Mouse (Mus musculus): ENCODE data around the gene Zbtb7b. TPM values are rescaled to one million over a fixed set of nuclear protein-coding genes. Genes with fewer than 3 reads are reported as not detected.

Gene Zbtb7b
- polyA plus RNA-seq, 1 experiment from 2014 or later = 0.69 TPM

- H3K27me3 ChIP-seq (ENCODE audit: poor library complexity, severe bottlenecking) = peaks cover 23% of the 10 kb centered on the region
- no peak for DNase-seq (ENCODE audit: extremely low spot score, low spot score)
- whole genome bisulfite sequencing = 86% methylated on average over 5 of the region's 5 CpGs
- no peaks in the 10 kb centered on the region for H3K9me3 ChIP-seq
- no peak overlapping the region for H3K4me3 ChIP-seq
- H3K4me1 ChIP-seq = peaks cover 56% of the 10 kb centered on the region
- no peak overlapping the region for H3K27ac ChIP-seq
- peaks cover 14% of the 10 kb centered on the region for H3K36me3 ChIP-seq (replicated peaks)
Measured at GRCm38 (mm10) chr3:89383651-89384255, 10.8 kb downstream of the Zbtb7b start.

GRCm38 (mm10) chr3:89382950-89383349, 11.6 kb downstream of the Zbtb7b start:
- no peak overlapping the region for H3K4me3 ChIP-seq
- 81% methylated on average over 5 of the region's 5 CpGs for WGBS
- no peak overlapping the region for H3K27ac ChIP-seq
- DNase-seq (ENCODE audit: extremely low spot score, low spot score) = no peak
- H3K9me3 ChIP-seq = no peaks in the 10 kb centered on the region
- peaks cover 23% of the 10 kb centered on the region for H3K27me3 ChIP-seq (ENCODE audit: poor library complexity, severe bottlenecking)
- H3K36me3 ChIP-seq (replicated peaks) = peaks cover 14% of the 10 kb centered on the region
- peaks cover 57% of the 10 kb centered on the region for H3K4me1 ChIP-seq

GRCm38 (mm10) chr3:89382033-89382882, 12.3 kb downstream of the Zbtb7b start:
- H3K27me3 ChIP-seq (ENCODE audit: poor library complexity, severe bottlenecking) = peaks cover 23% of the 10 kb centered on the region
- no peak overlapping the region for H3K27ac ChIP-seq
- H3K9me3 ChIP-seq = no peaks in the 10 kb centered on the region
- WGBS = 88% methylated on average over 9 of the region's 9 CpGs
- H3K4me1 ChIP-seq = peaks cover 57% of the 10 kb centered on the region
- peaks cover 14% of the 10 kb centered on the region for H3K36me3 ChIP-seq (replicated peaks)
- no peak for DNase-seq (ENCODE audit: extremely low spot score, low spot score)
- H3K4me3 ChIP-seq = no peak overlapping the region

GRCm38 (mm10) chr3:89381233-89381632, 13.3 kb downstream of the Zbtb7b start:
- no peak for DNase-seq (ENCODE audit: extremely low spot score, low spot score)
- Histone ChIP-seq H3K27me3 (ENCODE audit: poor library complexity, severe bottlenecking) (peaks cover 13% of the 10 kb centered on the region), H3K27ac (no peak overlapping the region), H3K9me3 (no peaks in the 10 kb centered on the region), H3K4me3 (no peak overlapping the region), H3K36me3 (replicated peaks) (peaks cover 14% of the 10 kb centered on the region), H3K4me1 (peaks cover 47% of the 10 kb centered on the region)
- 85% methylated on average over 11 of the region's 11 CpGs for WGBS

- Histone ChIP-seq H3K9me3 (no peaks in the 10 kb centered on the region), H3K4me3 (no peak overlapping the region), H3K27ac (no peak overlapping the region), H3K27me3 (ENCODE audit: poor library complexity, severe bottlenecking) (peaks cover 8% of the 10 kb centered on the region; the same call in 1 of the 2 replicates), H3K36me3 (replicated peaks) (peaks cover 14% of the 10 kb centered on the region), H3K4me1 (peaks cover 42% of the 10 kb centered on the region)
- no peak for DNase-seq (ENCODE audit: extremely low spot score, low spot score)
- 96% methylated on average over 18 of the region's 18 CpGs for WGBS
Measured at GRCm38 (mm10) chr3:89380711-89381110, 13.9 kb downstream of the Zbtb7b start.

- H3K9me3 ChIP-seq = no peaks in the 10 kb centered on the region
- no peak overlapping the region for H3K4me3 ChIP-seq
- peaks cover 14% of the 10 kb centered on the region for H3K36me3 ChIP-seq (replicated peaks)
- no peak overlapping the region for H3K27ac ChIP-seq
- H3K4me1 ChIP-seq = peaks cover 38% of the 10 kb centered on the region
- no peak for DNase-seq (ENCODE audit: extremely low spot score, low spot score)
- H3K27me3 ChIP-seq (ENCODE audit: poor library complexity, severe bottlenecking) = 0 out of 2 replicates have a peak, but pooled peaks cover 4% of the 10 kb centered on the region
- 96% methylated on average over 14 of the region's 14 CpGs for WGBS
Measured at GRCm38 (mm10) chr3:89380291-89380690, 14.3 kb downstream of the Zbtb7b start.

- peak overlapping the region; percentile 67; the same call in 1 of the 2 replicates for H3K4me3 ChIP-seq
- peaks cover 30% of the 10 kb centered on the region for H3K4me1 ChIP-seq
- peaks cover 14% of the 10 kb centered on the region for H3K36me3 ChIP-seq (replicated peaks)
- H3K9me3 ChIP-seq = no peaks in the 10 kb centered on the region
- 89% methylated on average over 31 of the region's 31 CpGs for WGBS
- DNase-seq (ENCODE audit: extremely low spot score, low spot score) = no peak
- H3K27ac ChIP-seq = no peak overlapping the region
- H3K27me3 ChIP-seq (ENCODE audit: poor library complexity, severe bottlenecking) = 0 out of 2 replicates have a peak, but pooled peaks cover 4% of the 10 kb centered on the region
Measured at GRCm38 (mm10) chr3:89379388-89380131, 15.0 kb downstream of the Zbtb7b start.

GRCm38 (mm10) chr3:89378394-89379067, 16.0 kb downstream of the Zbtb7b start:
- H3K27me3 ChIP-seq (ENCODE audit: poor library complexity, severe bottlenecking) = no peaks in the 10 kb centered on the region
- peak; percentile 88 for DNase-seq (ENCODE audit: extremely low spot score, low spot score)
- peak overlapping the region; percentile 94 for H3K27ac ChIP-seq
- no peaks in the 10 kb centered on the region for H3K9me3 ChIP-seq
- H3K36me3 ChIP-seq (replicated peaks) = peaks cover 14% of the 10 kb centered on the region
- under 1% methylated on average over 29 of the region's 29 CpGs for whole genome bisulfite sequencing
- peak overlapping the region; percentile 67 for H3K4me3 ChIP-seq
- H3K4me1 ChIP-seq = peaks cover 24% of the 10 kb centered on the region

GRCm38 (mm10) chr3:89377831-89378230, 16.7 kb downstream of the Zbtb7b start:
- Histone ChIP-seq H3K4me3 (peak overlapping the region; percentile 67), H3K36me3 (replicated peaks) (peaks cover 14% of the 10 kb centered on the region), H3K27me3 (ENCODE audit: poor library complexity, severe bottlenecking) (no peaks in the 10 kb centered on the region), H3K9me3 (no peaks in the 10 kb centered on the region), H3K4me1 (peaks cover 29% of the 10 kb centered on the region), H3K27ac (0 out of 2 replicates have a peak overlapping the region, but pooled peaks have one; percentile 94)
- DNase-seq (ENCODE audit: extremely low spot score, low spot score) = no peak
- WGBS = 73% methylated on average over 4 of the region's 4 CpGs

- Histone ChIP-seq H3K4me3 (no peak overlapping the region), H3K27ac (no peak overlapping the region), H3K9me3 (no peaks in the 10 kb centered on the region), H3K4me1 (peaks cover 18% of the 10 kb centered on the region), H3K27me3 (ENCODE audit: poor library complexity, severe bottlenecking) (no peaks in the 10 kb centered on the region), H3K36me3 (replicated peaks) (no peaks in the 10 kb centered on the region)
- 50% methylated on average over 5 of the region's 5 CpGs for WGBS
- no peak for DNase-seq (ENCODE audit: extremely low spot score, low spot score)
Measured at GRCm38 (mm10) chr3:89373581-89374231, 20.9 kb downstream of the Zbtb7b start.

- H3K27me3 ChIP-seq (ENCODE audit: poor library complexity, severe bottlenecking) = peaks cover 15% of the 10 kb centered on the region; the same call in 1 of the 2 replicates
- no peaks in the 10 kb centered on the region for H3K9me3 ChIP-seq
- H3K36me3 ChIP-seq (replicated peaks) = no peaks in the 10 kb centered on the region
- DNase-seq (ENCODE audit: extremely low spot score, low spot score) = no peak
- no peak overlapping the region for H3K4me3 ChIP-seq
- H3K4me1 ChIP-seq = peaks cover 23% of the 10 kb centered on the region
- WGBS = 79% methylated on average over 11 of the region's 11 CpGs
- H3K27ac ChIP-seq = no peak overlapping the region; the same call in 1 of the 2 replicates
Measured at GRCm38 (mm10) chr3:89367338-89367737, 27.2 kb downstream of the Zbtb7b start.
